Mouse (Mus musculus) C2C12 (cell line): ENCODE results near the gene Garnl3.

Experiments used
- CEBPB ChIP-seq: IDR thresholded peaks from one replicate; pipeline ENCODE4 v1.6.1; 2011; ENCODE audit warnings: low read depth, mild to moderate bottlenecking, control low read depth, moderate library complexity
- CTCF ChIP-seq: IDR thresholded peaks from one replicate; pipeline ENCODE4 v1.5.1; 2011; ENCODE audit not compliant: control insufficient read depth, insufficient read depth, insufficient read length
- MAX ChIP-seq: IDR thresholded peaks from one replicate; pipeline ENCODE4 v1.6.1; 2011; ENCODE audit warnings: mild to moderate bottlenecking, control low read depth
- MYOD1 ChIP-seq: IDR thresholded peaks from one replicate; pipeline ENCODE4 v1.6.1; 2011; ENCODE audit warnings: low read depth; ENCODE audit not compliant: control insufficient read depth, insufficient read length
- MYOG ChIP-seq: IDR thresholded peaks from one replicate; pipeline ENCODE4 v1.6.1; 2011; ENCODE audit not compliant: control insufficient read depth, insufficient read length; ENCODE audit errors: extremely low read depth
- USF1 ChIP-seq: IDR thresholded peaks from one replicate; pipeline ENCODE4 v1.6.1; 2011; ENCODE audit warnings: low read depth, mild to moderate bottlenecking, control low read depth, moderate library complexity

- no peak for TF ChIP-seq USF1
- TF ChIP-seq CTCF = no peak
- TF ChIP-seq MAX = no peak
- no peak for TF ChIP-seq MYOG
- peak; percentile 74 for TF ChIP-seq MYOD1
- no peak for TF ChIP-seq CEBPB
Measured at GRCm38 (mm10) chr2:33046919-33047318, 84.5 kb downstream of the Garnl3 start.
